Mouse (Mus musculus): ENCODE data around the gene Rps6ka5. TPM values are rescaled to one million over a fixed set of nuclear protein-coding genes. Genes with fewer than 3 reads are reported as not detected.

The Rps6ka5 gene
- polyA plus RNA-seq, 1 experiment, result 4.7 TPM

GRCm38 (mm10) chr12:100508668-100509067, 218.1 kb downstream of the Rps6ka5 start:
- no peaks in the 10 kb centered on the region for H3K36me3 ChIP-seq (ENCODE audit: control insufficient read depth, insufficient read depth, low read length)
- no peak for DNase-seq
- no peak for TF ChIP-seq POLR2A (IDR thresholded peaks at IDR 0.05; ENCODE audit: control insufficient read depth, extremely low read depth, insufficient read depth, low read length, poor library complexity)
- no peak for TF ChIP-seq CTCF (IDR thresholded peaks at IDR 0.05; ENCODE audit: borderline replicate concordance, control insufficient read depth, extremely low read depth, insufficient read depth, low read length, poor library complexity)
- H3K27me3 ChIP-seq (ENCODE audit: control insufficient read depth, insufficient read depth, low read length), result no peaks in the 10 kb centered on the region
- H3K27ac ChIP-seq (ENCODE audit: control insufficient read depth, insufficient read depth, low read length), result peak overlapping the region; percentile 9; the same call in 1 of the 2 replicates
- no peak overlapping the region for H3K4me3 ChIP-seq (ENCODE audit: control insufficient read depth, insufficient read depth, low read length)
- H3K4me1 ChIP-seq (replicated peaks; ENCODE audit: control insufficient read depth, insufficient read depth, low read length), result peaks cover 16% of the 10 kb centered on the region
- WGBS, result 53% methylated on average over 5 of the region's 5 CpGs

GRCm38 (mm10) chr12:100505484-100505883, 221.3 kb downstream of the Rps6ka5 start:
- no peak for TF ChIP-seq CTCF (IDR thresholded peaks at IDR 0.05; ENCODE audit: borderline replicate concordance, control insufficient read depth, extremely low read depth, insufficient read depth, low read length, poor library complexity)
- no peak for TF ChIP-seq POLR2A (IDR thresholded peaks at IDR 0.05; ENCODE audit: control insufficient read depth, extremely low read depth, insufficient read depth, low read length, poor library complexity)
- Histone ChIP-seq H3K27ac (ENCODE audit: control insufficient read depth, insufficient read depth, low read length) (no peak overlapping the region), H3K27me3 (ENCODE audit: control insufficient read depth, insufficient read depth, low read length) (no peaks in the 10 kb centered on the region), H3K4me1 (replicated peaks; ENCODE audit: control insufficient read depth, insufficient read depth, low read length) (peaks cover 29% of the 10 kb centered on the region), H3K4me3 (ENCODE audit: control insufficient read depth, insufficient read depth, low read length) (no peak overlapping the region), H3K36me3 (ENCODE audit: control insufficient read depth, insufficient read depth, low read length) (no peaks in the 10 kb centered on the region)
- 93% methylated on average over 1 of the region's 1 CpGs for WGBS
- DNase-seq, result no peak

GRCm38 (mm10) chr12:100504585-100504984, 222.2 kb downstream of the Rps6ka5 start:
- DNase-seq, result no peak
- TF ChIP-seq POLR2A (IDR thresholded peaks at IDR 0.05; ENCODE audit: control insufficient read depth, extremely low read depth, insufficient read depth, low read length, poor library complexity) (no peak), CTCF (IDR thresholded peaks at IDR 0.05; ENCODE audit: borderline replicate concordance, control insufficient read depth, extremely low read depth, insufficient read depth, low read length, poor library complexity) (no peak)
- Histone ChIP-seq H3K27ac (ENCODE audit: control insufficient read depth, insufficient read depth, low read length) (no peak overlapping the region), H3K4me3 (ENCODE audit: control insufficient read depth, insufficient read depth, low read length) (no peak overlapping the region), H3K27me3 (ENCODE audit: control insufficient read depth, insufficient read depth, low read length) (no peaks in the 10 kb centered on the region), H3K4me1 (replicated peaks; ENCODE audit: control insufficient read depth, insufficient read depth, low read length) (peaks cover 29% of the 10 kb centered on the region), H3K36me3 (ENCODE audit: control insufficient read depth, insufficient read depth, low read length) (no peaks in the 10 kb centered on the region; the same call in 1 of the 2 replicates)
- 91% methylated on average over 2 of the region's 2 CpGs for WGBS

GRCm38 (mm10) chr12:100503659-100504058, 223.1 kb downstream of the Rps6ka5 start:
- Histone ChIP-seq H3K4me1 (replicated peaks; ENCODE audit: control insufficient read depth, insufficient read depth, low read length) (peaks cover 20% of the 10 kb centered on the region), H3K36me3 (ENCODE audit: control insufficient read depth, insufficient read depth, low read length) (no peaks in the 10 kb centered on the region; the same call in 1 of the 2 replicates), H3K4me3 (ENCODE audit: control insufficient read depth, insufficient read depth, low read length) (no peak overlapping the region), H3K27ac (ENCODE audit: control insufficient read depth, insufficient read depth, low read length) (no peak overlapping the region), H3K27me3 (ENCODE audit: control insufficient read depth, insufficient read depth, low read length) (no peaks in the 10 kb centered on the region)
- WGBS, result 74% methylated on average over 4 of the region's 4 CpGs
- DNase-seq, result no peak
- TF ChIP-seq CTCF (IDR thresholded peaks at IDR 0.05; ENCODE audit: borderline replicate concordance, control insufficient read depth, extremely low read depth, insufficient read depth, low read length, poor library complexity) (no peak), POLR2A (IDR thresholded peaks at IDR 0.05; ENCODE audit: control insufficient read depth, extremely low read depth, insufficient read depth, low read length, poor library complexity) (no peak)

GRCm38 (mm10) chr12:100502544-100502943, 224.2 kb downstream of the Rps6ka5 start:
- 96% methylated on average over 3 of the region's 3 CpGs for WGBS

GRCm38 (mm10) chr12:100501261-100501660, 225.5 kb downstream of the Rps6ka5 start:
- Histone ChIP-seq H3K27me3 (ENCODE audit: control insufficient read depth, insufficient read depth, low read length) (no peaks in the 10 kb centered on the region), H3K27ac (ENCODE audit: control insufficient read depth, insufficient read depth, low read length) (peak overlapping the region; percentile 79), H3K36me3 (ENCODE audit: control insufficient read depth, insufficient read depth, low read length) (no peaks in the 10 kb centered on the region; the same call in 1 of the 2 replicates), H3K4me1 (replicated peaks; ENCODE audit: control insufficient read depth, insufficient read depth, low read length) (peaks cover 20% of the 10 kb centered on the region), H3K4me3 (ENCODE audit: control insufficient read depth, insufficient read depth, low read length) (no peak overlapping the region)
- DNase-seq, result peak; percentile 67
- WGBS, result 9% methylated on average over 4 of the region's 4 CpGs
- TF ChIP-seq POLR2A (IDR thresholded peaks at IDR 0.05; ENCODE audit: control insufficient read depth, extremely low read depth, insufficient read depth, low read length, poor library complexity), result 0 out of 2 replicates have a peak, but pooled peaks have one; percentile 35
- no peak for TF ChIP-seq CTCF (IDR thresholded peaks at IDR 0.05; ENCODE audit: borderline replicate concordance, control insufficient read depth, extremely low read depth, insufficient read depth, low read length, poor library complexity)

More at GRCm38 (mm10) chr12:100502544-100502943, 224.2 kb downstream of the Rps6ka5 start:
- no peak overlapping the region for H3K27ac ChIP-seq (ENCODE audit: control insufficient read depth, insufficient read depth, low read length)
- DNase-seq, result no peak
- peaks cover 20% of the 10 kb centered on the region for H3K4me1 ChIP-seq (replicated peaks; ENCODE audit: control insufficient read depth, insufficient read depth, low read length)
- no peak overlapping the region for H3K4me3 ChIP-seq (ENCODE audit: control insufficient read depth, insufficient read depth, low read length)
- H3K36me3 ChIP-seq (ENCODE audit: control insufficient read depth, insufficient read depth, low read length), result no peaks in the 10 kb centered on the region; the same call in 1 of the 2 replicates
- TF ChIP-seq POLR2A (IDR thresholded peaks at IDR 0.05; ENCODE audit: control insufficient read depth, extremely low read depth, insufficient read depth, low read length, poor library complexity) (no peak), CTCF (IDR thresholded peaks at IDR 0.05; ENCODE audit: borderline replicate concordance, control insufficient read depth, extremely low read depth, insufficient read depth, low read length, poor library complexity) (no peak)
- no peaks in the 10 kb centered on the region for H3K27me3 ChIP-seq (ENCODE audit: control insufficient read depth, insufficient read depth, low read length)

- Histone ChIP-seq H3K27me3 (ENCODE audit: control insufficient read depth, insufficient read depth, low read length) (no peaks in the 10 kb centered on the region), H3K27ac (ENCODE audit: control insufficient read depth, insufficient read depth, low read length) (no peak overlapping the region), H3K36me3 (ENCODE audit: control insufficient read depth, insufficient read depth, low read length) (peaks cover 7% of the 10 kb centered on the region; the same call in 1 of the 2 replicates), H3K4me3 (ENCODE audit: control insufficient read depth, insufficient read depth, low read length) (no peak overlapping the region), H3K4me1 (replicated peaks; ENCODE audit: control insufficient read depth, insufficient read depth, low read length) (peaks cover 18% of the 10 kb centered on the region)
- 96% methylated on average over 13 of the region's 13 CpGs for WGBS
- DNase-seq, result no peak
- TF ChIP-seq CTCF (IDR thresholded peaks at IDR 0.05; ENCODE audit: borderline replicate concordance, control insufficient read depth, extremely low read depth, insufficient read depth, low read length, poor library complexity) (no peak), POLR2A (IDR thresholded peaks at IDR 0.05; ENCODE audit: control insufficient read depth, extremely low read depth, insufficient read depth, low read length, poor library complexity) (no peak)
Observed at GRCm38 (mm10) chr12:100499469-100499868, 227.3 kb downstream of the Rps6ka5 start.
